Mouse (Mus musculus) adrenal gland, adult 18-20 months (tissue): ENCODE data around the gene Taok1. TPM values are rescaled to one million over a fixed set of nuclear protein-coding genes. Genes with fewer than 3 reads are reported as not detected.
A peak's percentile ranks its signal among the peaks of the same experiment; 100 is the strongest.
"Not testable (repeated sequence)": the region's sequence is repeated elsewhere in the genome, so short reads cannot be mapped to it uniquely, and the experiment has no call there.

Experiments
- DNase-seq, 2 experiments: peaks; one replicate each; pipeline ENCODE4 v3.0.0; 2021 to 2022; ENCODE audit warnings: low spot score in 2 of 2
- total RNA-seq, 2 experiments: library from RNA; stranded (reverse); gene quantifications; 1 replicate in 1 of 2; 2 replicates in 1 of 2; pipeline ENCODE4 v1.2.3; 2021

The Taok1 gene
- total RNA-seq, 2 experiments from 2014 or later = 47.6 to 51.3 TPM

DNA sequence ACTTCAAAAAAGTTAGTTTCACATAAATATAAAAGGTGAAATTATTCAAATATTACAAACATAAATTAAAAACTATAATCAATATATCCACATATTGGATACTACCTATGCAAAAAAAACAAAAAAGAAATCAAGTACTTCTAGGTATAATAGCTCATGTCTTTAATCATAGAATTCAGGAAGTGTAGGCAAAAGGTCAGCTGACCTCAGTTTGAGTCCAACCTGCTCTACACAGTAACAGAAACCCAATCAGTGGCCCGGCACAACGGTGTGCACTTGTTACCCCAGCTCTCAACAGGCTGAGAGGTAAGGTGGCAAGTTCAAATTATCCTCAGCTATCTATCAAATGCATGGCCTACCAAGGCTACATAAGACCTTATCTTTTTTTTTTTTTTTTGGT is 16.8 kb downstream of the Taok1 start:
- DNase-seq = no peak

DNA sequence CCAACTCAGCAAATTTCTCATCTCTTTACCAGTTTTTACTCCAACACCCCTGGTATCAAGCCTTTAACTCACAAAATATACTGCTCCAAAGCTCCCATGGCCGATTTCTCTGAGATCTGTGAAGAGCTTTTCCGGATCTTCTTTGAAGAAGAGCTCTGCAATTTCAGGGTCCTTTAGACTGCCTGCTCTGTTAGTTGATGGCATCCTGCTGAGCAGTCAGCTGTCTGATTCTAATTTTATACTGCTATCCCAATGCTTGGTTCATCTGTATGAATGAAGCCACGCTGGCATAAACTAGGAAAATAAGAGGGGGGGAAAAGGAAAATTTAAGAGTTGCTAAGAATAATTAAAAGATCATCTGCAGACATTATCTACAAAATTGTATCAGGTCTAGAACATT is 22.4 kb downstream of the Taok1 start:
- no peak for DNase-seq

DNA sequence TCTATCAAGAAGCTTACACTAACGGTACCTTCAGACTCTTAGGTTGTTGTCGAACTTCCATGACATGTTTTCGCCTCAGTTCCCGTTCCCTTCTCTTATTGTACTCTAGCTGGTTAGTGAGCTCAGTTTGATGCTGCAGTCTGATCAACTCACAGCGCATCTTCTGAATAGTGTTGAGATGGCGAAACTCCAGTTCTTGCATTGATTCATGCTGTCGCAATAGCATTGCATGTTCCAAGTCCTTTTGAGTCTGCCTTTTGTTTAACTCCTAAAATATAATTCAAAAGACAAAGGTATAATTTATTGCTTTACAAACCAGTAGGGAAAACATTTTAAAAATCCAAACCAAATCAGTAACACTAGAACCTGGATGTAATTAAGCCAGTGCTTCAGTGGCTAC is 62.4 kb downstream of the Taok1 start:
- no peak for DNase-seq

DNA sequence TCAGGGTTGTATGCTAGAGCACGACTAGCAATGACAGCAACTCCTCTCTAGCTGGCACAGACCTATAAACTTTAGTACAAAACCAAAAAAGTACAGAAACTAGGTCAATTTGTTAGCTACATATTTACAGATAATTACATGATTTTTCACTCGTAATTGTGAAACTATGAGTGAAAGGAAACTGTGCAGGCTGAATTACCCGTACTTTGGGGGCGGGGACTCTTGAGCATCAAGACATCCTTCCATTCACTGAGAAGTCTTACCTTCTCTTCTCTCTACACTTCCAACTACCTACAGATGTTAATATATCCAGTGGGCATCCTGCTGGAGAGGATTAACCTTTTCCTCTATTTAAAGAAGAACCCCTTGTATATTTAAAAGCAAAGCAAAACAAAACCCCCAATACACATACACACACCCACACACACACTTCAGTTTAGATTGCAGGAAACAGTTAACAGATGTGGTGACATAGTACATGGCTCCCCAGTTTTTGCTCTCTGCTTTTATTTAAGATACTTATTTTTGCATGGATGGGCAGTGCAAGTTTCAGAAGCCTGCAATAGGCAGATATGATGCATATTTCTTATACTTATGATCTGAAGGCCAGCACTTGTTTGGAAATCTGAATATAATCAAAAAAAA is 75.3 kb downstream of the Taok1 start:
- DNase-seq = no peak

DNA sequence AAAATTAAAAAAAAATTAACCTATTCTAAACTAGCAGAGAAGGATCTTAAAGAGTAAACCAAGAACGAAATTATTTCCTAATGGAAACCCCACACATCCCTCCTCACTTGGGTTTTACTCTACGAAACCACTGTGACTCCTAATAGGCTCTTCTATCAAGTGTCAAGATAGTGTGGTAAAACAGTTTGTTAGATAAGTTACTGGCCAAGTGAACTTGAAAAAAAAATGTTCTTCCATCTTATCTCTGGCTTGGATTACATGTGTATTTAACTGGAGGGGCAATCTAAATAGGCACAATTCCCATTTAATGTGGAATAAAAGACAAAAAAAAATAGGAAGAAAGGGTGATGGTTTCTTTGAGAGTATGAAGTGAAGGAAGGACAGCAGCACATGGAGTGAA is 76.8 kb downstream of the Taok1 start:
- DNase-seq = no peak

DNA sequence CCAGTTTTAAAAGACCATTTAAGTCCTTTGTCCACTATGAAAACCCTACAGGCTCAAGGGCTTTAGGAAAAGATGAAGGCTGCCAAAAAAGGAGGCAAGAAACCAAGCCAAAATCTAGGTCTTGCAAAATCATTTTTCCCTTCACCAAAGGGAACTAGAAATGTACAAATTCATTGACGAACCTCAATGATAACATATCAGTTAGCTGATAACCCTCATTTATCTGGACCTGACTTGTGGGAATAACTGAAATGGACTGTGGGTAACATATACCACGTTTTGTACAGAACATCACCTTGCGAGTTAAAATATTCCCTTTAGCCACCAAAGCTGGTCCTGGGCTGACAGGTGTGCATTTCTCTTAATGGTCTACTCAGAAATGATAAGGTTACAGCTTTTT is 78.0 kb downstream of the Taok1 start:
- DNase-seq = no peak

DNA sequence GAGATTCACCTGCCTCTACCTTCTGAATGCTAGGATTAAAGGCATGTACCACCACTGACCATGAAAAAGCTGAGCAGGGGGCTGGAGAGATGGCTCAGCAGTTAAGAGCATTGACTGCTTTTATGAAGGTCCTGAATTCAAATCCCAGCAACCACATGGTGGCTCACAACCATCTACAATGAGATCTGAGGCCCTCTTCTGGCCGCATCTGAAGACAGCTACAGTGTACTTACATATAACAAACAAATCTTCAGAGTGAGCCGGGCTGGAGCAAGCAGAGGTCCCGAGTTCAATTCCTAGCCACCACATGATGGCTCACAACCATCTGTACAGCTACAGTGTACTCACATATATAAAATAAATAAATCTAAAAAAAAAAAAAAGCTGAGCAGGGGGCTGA is 79.2 kb downstream of the Taok1 start:
- DNase-seq = not testable (repeated sequence)

DNA sequence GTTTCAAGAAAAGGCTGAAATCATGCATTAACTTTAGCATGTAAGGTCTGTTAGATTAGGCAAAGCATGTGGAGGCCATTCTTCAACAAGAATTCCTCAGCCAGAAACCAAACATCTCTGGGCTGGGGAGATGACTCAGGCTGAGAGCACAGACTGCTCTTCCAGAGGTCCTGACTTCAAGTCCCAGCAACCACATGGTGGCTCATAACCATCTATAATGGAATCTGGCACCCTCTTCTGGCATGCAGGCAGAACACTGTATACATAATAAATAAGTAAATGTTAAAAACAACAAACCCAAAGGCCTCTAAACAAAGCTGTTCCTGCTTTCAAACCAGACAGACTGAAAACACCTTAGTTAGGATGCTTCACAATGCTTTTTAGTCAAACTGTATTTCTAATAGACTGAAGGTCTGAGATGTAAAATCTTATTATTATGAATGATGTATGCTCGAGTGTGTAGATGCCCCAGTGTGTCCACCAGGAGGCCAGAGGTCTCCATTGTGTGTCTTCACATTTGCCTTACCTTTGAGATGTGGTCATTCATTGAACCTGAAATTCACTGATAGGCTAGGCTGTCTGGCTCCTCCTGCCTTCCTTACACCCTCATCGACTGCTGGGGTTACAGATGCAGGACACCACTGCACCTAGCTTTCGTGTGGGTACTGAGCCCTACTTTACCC is 81.7 kb downstream of the Taok1 start:
- no peak for DNase-seq

DNA sequence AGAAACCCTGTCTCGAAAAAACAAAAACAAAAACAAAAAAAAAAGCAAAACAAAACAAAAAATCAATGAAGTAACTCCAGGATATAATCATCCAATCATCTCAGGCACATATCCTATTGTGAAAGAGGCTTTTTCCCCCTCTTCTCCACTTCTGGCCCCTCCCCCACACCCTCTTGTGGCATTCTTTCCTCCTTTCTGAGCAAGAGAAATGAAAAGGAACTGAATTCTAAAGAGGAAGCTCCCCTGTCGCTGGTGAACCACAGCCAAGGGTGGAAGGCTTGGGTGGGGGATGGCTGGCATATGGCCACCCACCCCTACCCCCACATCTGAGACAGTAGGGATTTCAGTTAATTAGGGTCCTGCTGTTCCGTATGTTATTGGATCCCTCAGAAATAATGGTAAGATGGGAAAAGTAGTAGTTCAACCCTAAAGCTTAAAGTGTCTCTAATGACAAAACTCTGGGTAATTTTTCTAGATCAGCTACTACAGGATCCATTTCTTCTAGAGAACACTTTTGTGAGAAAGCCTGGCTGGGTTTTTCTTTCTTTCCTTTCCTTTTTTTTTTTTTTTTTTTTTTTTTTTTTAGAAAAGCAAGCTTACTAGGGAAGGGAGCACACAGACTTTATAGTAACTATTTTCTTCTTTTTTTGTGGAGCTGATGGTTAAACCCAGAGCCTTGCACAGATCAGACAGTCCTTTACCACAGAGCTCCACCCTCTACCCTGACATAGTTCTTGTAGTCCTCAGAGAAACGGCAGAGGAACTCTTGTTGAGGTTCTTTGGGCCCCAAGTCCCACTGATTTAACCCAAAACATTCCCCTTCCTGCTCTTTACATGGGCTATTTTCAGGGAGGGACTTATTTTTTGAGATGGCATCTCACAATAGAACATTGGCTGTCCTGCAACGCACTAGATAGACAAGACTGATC is 86.8 kb downstream of the Taok1 start:
- DNase-seq = no peak

DNA sequence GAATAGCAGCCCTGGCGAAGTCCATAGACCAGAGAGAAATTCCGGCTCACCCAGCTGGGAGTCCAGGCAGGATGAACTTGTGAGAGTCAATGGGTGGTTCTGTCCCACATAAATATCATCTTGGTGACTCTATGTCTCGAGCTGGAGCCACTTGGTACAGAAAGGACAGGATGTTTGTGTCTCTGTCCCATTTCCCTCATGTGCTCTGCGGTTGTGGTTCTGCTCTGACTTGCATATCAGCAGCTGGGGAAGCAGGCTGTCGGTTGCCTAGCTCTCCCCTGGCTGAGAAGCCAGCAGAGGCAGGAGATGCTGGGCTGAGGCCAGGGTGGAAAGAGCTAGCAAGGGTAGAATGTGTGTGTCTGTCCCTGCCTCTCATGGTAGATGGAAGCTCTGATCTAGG is 88.6 kb downstream of the Taok1 start, which contains the start of gene Gm10392:
TSS of gene Gm10392 (minus strand) at position 156 of the 400 bp plus-strand sequence.
- peak in 1 of 2 experiments; percentile 40 for DNase-seq

DNA sequence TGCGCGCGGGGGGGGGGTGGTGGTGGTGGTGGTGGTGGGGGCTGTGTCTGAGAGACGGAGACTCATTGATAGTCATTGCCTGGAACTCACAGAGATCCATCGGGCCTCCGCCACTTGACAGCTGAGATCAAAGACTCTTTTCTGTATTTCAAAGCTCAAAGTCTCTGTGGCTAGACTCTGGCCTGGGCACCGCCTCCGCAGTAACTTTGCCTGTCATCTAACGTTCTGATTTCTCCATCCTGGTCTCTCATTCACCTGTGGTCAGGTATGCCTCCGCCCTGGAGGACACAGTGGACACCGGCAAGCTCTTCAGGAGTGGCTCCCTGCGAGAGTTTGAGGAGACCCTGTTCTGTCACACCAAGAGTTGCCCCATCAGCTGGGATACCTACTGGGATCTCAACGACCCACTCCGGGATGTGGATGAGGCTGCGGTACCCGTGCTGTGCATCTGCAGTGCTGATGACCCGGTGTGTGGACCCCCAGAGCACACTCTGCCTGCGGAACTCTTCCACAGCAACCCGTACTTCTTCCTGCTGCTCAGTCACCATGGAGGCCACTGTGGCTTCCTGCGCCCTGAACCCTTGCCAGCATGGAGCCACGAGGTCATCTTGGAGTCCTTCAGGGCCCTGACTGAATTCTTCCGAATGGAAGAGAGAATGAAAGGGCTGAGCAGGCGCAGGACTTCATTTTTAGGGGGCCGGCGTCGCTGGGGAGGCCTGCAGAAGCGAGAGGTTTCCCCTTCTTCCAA is 89.4 kb downstream of the Taok1 start:
- DNase-seq = peak in 1 of 2 experiments; percentile 30

DNA sequence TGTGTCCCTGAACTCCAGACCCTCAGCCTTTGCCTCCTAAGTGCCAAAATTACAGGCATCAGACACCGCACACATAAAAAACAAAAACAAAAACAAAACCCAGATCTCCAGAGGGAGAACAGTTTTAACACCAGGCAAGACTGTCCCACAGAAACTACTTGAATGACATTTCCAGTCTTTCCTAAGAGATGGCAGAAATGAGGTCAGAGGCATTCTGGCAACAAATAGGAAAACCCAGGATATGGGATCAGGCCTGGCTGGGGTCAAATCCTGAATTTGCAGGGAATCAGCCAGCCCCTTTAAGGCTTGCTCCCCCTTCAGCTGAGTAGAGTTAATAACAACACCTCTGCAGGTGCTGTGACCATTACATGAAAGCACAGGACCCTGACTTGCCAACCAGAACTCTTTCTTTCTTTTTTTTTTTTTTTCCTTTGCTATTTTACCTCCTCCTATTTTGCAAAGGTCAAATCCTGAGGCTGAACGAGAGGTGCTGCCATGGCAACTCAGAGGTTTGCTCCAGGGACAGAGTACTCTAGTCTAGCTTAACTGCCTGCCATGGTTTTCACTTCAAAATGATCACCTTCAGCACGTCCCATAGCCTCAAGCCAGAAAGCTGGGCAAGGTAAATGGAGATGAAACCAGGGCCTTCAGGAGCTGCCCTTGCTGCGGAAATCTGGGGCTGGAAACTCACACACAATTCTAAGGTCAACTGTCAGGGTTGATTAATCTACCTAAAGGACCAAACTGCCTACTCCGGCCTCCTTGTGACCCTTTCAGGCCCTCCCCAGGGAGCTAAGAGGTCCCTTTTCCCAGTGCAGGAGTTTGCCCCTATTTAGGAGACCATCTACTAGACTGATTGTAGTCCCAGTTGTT is 90.8 kb downstream of the Taok1 start:
- no peak for DNase-seq

DNA sequence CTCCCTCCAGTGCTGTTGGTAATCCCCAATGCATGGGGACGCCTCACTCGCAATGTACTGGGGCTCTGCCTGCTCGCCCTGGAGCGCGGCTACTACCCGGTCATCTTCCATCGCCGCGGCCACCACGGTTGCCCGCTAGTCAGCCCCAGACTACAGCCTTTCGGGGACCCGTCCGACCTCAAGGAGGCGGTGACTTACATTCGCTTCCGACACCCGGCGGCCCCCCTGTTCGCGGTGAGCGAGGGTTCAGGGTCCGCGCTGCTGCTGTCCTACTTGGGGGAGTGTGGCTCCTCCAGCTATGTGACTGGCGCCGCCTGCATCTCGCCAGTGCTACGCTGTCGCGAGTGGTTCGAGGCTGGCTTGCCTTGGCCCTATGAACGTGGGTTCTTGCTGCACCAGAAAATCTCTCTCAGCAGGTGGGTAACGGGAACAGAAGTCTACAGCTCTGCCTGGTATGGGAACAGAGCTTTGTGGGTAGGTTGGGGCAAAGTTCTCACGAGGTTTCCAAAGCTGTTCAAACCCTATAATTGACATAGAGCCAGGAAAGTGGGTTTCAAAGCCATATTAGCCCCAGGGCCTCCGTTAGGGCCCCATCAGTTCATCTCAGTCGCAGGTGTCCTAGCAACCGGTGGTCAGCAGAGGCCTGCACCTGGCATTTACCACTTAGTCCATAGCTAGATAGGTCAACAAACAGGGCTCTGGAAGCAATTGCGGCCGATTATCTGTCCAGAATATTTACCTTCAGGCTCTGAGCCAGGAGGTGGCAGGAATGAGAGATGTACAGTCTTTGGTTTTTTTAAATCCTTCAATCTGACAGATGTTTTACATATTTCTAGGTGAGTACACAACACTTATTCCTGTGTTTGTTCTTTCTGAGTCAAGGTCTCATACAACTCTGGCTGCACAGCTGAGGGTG is 91.7 kb downstream of the Taok1 start, which contains the start of gene Trp53i13:
TSS of gene Trp53i13 (minus strand) at position 344 of the 916 bp plus-strand sequence.
- peak in 1 of 2 experiments; percentile 38 for DNase-seq

DNA sequence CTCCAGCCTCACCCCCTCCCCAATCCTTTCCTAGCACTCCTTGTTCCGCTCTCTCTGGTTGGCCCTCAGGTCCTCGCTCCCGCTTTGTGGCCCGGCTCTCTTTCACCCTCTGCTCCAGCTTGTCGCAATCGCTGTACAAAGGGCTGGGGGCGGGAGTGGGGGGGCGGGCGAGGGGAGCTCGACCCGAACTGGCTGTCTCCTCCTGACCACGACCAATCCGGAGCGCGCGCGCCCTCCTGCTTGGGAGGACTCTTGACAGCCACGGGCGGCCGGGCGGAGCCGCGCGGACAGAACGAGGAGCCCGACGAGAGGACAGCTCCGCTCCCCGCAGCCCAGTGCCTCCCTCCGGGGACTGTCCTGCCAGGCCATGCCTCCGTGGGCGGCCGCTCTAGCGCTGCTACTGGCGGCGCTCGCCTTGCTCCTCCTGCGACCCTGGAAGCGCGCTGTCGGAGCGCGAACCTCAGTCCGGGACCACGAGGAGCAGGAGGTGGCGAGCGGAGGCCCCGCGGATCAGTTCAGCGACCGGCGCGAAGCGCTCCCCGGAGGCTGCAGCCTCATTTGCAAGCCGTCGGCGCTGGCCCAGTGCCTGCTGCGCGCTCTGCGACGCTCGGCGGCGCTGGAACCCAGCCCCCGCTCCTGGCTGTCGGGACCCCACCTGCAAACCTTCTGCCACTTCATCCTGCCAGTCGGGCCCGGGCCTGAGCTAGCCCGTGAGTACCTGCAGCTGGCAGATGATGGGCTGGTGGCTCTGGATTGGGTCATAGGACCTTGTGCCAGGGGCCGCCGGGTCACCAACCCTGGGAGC is 92.6 kb downstream of the Taok1 start, which contains the start of gene Abhd15:
TSS of gene Abhd15 (plus strand) at position 290 of the 805 bp plus-strand sequence.
- peak; percentile 84 to 88 for DNase-seq

DNA sequence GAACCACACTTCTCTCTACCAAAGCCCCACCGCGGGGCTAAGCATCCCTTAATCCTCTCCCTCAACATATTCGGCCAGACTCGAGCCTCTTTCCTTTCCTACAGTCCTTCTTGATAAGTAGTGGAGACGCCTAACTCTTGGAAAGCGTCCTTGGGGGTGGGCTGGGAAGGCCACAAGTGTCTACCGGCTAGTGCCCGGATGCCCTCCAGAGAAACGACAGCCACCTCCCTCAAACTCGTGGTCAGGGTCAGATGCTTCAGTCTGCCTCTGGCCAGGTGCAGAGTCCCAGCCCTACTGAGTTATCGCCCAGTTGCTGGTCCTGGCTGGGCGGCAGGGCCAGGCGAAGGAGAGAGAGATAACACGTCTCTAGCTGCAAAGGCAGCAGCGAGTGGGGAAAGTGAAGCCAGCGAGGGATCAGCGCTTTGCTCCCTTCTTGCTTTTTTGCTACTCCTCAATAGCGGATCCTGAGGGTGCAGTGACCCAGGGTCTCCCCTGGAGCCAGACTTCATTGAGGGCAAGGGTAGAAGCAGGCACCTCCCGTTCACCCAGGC is 93.3 kb downstream of the Taok1 start:
- DNase-seq = peak in 1 of 2 experiments; percentile 44

DNA sequence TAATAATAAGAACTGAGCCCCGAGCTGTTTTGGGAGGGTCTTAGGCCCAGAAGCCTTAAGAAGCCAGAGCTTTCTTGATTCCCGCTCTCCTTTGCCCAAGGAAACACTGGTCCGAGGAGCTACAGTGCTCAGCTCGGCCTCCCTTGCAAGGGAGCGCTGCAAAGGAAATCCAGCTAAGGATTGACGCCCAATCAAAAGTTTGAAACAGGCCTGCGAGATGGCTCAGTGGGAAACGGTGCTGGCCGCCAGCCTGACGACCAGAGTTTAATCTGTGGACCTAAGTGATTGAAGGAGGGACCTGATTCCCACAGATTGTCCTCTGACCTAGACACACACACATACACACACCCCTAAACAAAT is 93.8 kb downstream of the Taok1 start:
- peak in 1 of 2 experiments; percentile 31 for DNase-seq
